Mouse (Mus musculus) frontal cortex, postnatal 25 days (tissue): ENCODE results near the gene Myo9a.

ENCODE experiments used
- DNase-seq, 2 experiments: peaks; one replicate each; pipeline ENCODE4 v3.0.0; 2022; ENCODE audit warnings: low spot score in 2 of 2

Myo9a gene

GRCm38 (mm10) chr9:59750267-59751065 is at the start of gene Myo9a, which contains the start of gene Senp8:
TSS of gene Myo9a (plus strand) at chr9:59750896.
TSS of gene Senp8 (minus strand) at chr9:59750710.
- DNase-seq: peak; percentile 97 to 99

- DNase-seq: no peak
Measured at GRCm38 (mm10) chr9:59701094-59701493, 49.6 kb upstream of the Myo9a start.

GRCm38 (mm10) chr9:59703099-59703498 is 47.6 kb upstream of the Myo9a start:
- DNase-seq: no peak

- DNase-seq: no peak
Measured at GRCm38 (mm10) chr9:59706850-59707825, 43.6 kb upstream of the Myo9a start.

GRCm38 (mm10) chr9:59709225-59709624 is 41.5 kb upstream of the Myo9a start:
- no peak for DNase-seq

- no peak for DNase-seq
Measured at GRCm38 (mm10) chr9:59716275-59716898, 34.3 kb upstream of the Myo9a start.

- DNase-seq: no peak
Measured at GRCm38 (mm10) chr9:59718237-59718636, 32.5 kb upstream of the Myo9a start.

GRCm38 (mm10) chr9:59721144-59721543 is 29.6 kb upstream of the Myo9a start:
- no peak for DNase-seq

- DNase-seq: peak; percentile 50 to 58
Measured at GRCm38 (mm10) chr9:59723096-59723657, 27.5 kb upstream of the Myo9a start.

GRCm38 (mm10) chr9:59723791-59724442 is 26.8 kb upstream of the Myo9a start:
- DNase-seq: peak; percentile 17 to 32

GRCm38 (mm10) chr9:59725515-59725914 is 25.2 kb upstream of the Myo9a start:
- no peak for DNase-seq

- DNase-seq: no peak
Measured at GRCm38 (mm10) chr9:59727569-59728286, 23.0 kb upstream of the Myo9a start.

GRCm38 (mm10) chr9:59731136-59731535 is 19.6 kb upstream of the Myo9a start:
- DNase-seq: no peak

- no peak for DNase-seq
Measured at GRCm38 (mm10) chr9:59733075-59733474, 17.6 kb upstream of the Myo9a start.

- DNase-seq: no peak
Measured at GRCm38 (mm10) chr9:59735394-59735793, 15.3 kb upstream of the Myo9a start.

GRCm38 (mm10) chr9:59740593-59740992 is 10.1 kb upstream of the Myo9a start:
- DNase-seq: no peak

- no peak for DNase-seq
Measured at GRCm38 (mm10) chr9:59743903-59744302, 6.8 kb upstream of the Myo9a start.

GRCm38 (mm10) chr9:59748387-59748786 is 2.3 kb upstream of the Myo9a start:
- no peak for DNase-seq

- DNase-seq: no peak
Measured at GRCm38 (mm10) chr9:59748969-59749368, 1.7 kb upstream of the Myo9a start.

- DNase-seq: no peak
Measured at GRCm38 (mm10) chr9:59749581-59750265, 973 bp upstream of the Myo9a start.
